In the genomic region with DNA sequence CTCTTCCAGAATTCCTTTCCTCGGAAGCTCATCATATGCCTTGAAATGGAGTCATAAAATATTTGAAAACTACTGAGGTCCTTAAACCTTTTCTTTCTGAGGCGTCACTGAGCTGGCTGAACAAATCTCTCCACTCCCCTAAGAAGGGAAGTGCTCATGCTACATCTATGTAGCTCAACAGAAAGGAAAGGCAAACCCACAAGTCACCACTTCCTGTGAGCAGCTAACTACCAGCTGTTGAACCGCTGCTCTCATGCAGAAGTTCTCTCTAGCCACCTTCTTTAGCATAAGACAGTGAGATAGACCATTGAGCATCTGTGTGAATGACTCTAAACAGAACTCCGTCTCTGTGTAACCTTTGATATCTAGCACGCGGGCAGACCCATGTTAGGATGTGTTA, we compare ENCODE assay signal across 8 mouse cellular contexts.
DNase-seq lines count a peak whose midpoint lies in the region; ATAC-seq lines count a peak whose summit lies in the region.

No protein-coding gene starts in this region.

- ATAC-seq in neutrophil, adult 5-6 weeks (ENCODE audit: extremely low read depth, insufficient number of reproducible peaks, low FRiP score, poor library complexity, severe bottlenecking) = peak; percentile 96

- peak; percentile 17 for DNase-seq in A20 (ENCODE audit: low read depth, low spot score)
- peak; percentile 87 for DNase-seq in CD4-positive helper T cell, adult 2 months (ENCODE audit: low read depth, low spot score)
- DNase-seq in heart, postnatal 36 days = peak; percentile 16 to 18
- DNase-seq in right cerebral cortex, postnatal 14 days = no peak
- no peak for DNase-seq in ovary, postnatal 14 days (ENCODE audit: low spot score)
- no peak for DNase-seq in left cerebral cortex, adult 18-20 months (ENCODE audit: low spot score in 2 of 2)
- DNase-seq in embryo, embryonic 11 days = no peak

- intact Hi-C loops in heart, postnatal 36 days (cut with DNase I) = no loop called here

Comparison
In these comparisons a context has a peak if more than half of its experiments do, and no peak if none do; other contexts are left out.
1. DNase-seq: peak in A20 (single experiment), CD4-positive helper T cell, adult 2 months (single experiment) and heart, postnatal 36 days (2 of 2); none in right cerebral cortex, postnatal 14 days (single experiment), ovary, postnatal 14 days (single experiment), left cerebral cortex, adult 18-20 months (0 of 2) and embryo, embryonic 11 days (single experiment).